Comparison of ENCODE assay signal across 8 mouse cellular contexts in the genomic region with DNA sequence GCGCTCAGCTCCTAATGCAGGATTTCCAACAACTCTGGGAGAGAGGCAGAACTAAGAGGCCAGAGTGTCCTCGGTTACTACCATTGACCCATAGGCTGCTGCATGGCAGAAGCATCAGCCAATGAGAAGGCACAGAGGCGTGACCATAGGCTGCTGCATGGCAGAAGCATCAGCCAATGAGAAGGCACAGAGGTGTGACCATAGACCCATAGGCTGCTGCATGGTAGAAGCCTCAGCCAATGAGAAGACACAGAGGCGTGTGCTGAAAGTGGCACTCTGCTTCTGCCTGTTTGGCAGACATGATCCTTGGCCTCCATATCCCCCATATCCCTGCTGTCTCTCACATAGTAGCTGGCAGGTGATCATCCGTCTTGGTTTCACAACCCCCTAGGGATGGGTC.
A peak's percentile ranks its signal among the peaks of the same experiment; 100 is the strongest.
DNase-seq lines count a peak whose midpoint lies in the region; ATAC-seq and TF ChIP-seq lines count a peak whose summit lies in the region.

No protein-coding gene starts in this region.

- WGBS in midbrain, embryonic 11.5 days, result 77% methylated on average over 5 of the region's 5 CpGs
- WGBS in midbrain, embryonic 10.5 days, result 68% methylated on average over 5 of the region's 5 CpGs
- WGBS in forebrain, embryonic 15.5 days, result 65% methylated on average over 5 of the region's 5 CpGs
- 53% methylated on average over 5 of the region's 5 CpGs for WGBS in liver, embryonic 16.5 days (ENCODE audit: insufficient replicate concordance)
- 76% methylated on average over 5 of the region's 5 CpGs for WGBS in stomach, postnatal 0 days

- DNase-seq in midbrain, embryonic 11.5 days (ENCODE audit: low spot score, missing footprints), result no peak
- no peak for DNase-seq in midbrain, embryonic 10.5 days (ENCODE audit: low spot score)
- no peak for DNase-seq in stomach, postnatal 0 days (ENCODE audit: low spot score)
- DNase-seq in adrenal gland, postnatal 4 days (ENCODE audit: low spot score in 2 of 2), result no peak
- no peak for DNase-seq in ovary, postnatal 14 days (ENCODE audit: low spot score)

- TF ChIP-seq CTCF in stomach, postnatal 0 days (IDR thresholded peaks at IDR 0.05; ENCODE audit: low read depth), result no peak

- TF ChIP-seq EP300 in stomach, postnatal 0 days (optimal IDR thresholded peaks at IDR 0.05), result no peak

- no peaks in the 10 kb centered on the region for H3K9me3 ChIP-seq in midbrain, embryonic 11.5 days (ENCODE audit: control insufficient read depth, low read length)
- no peaks in the 10 kb centered on the region for H3K9me3 ChIP-seq in midbrain, embryonic 10.5 days (replicated peaks)
- no peaks in the 10 kb centered on the region for H3K9me3 ChIP-seq in forebrain, embryonic 15.5 days
- no peaks in the 10 kb centered on the region for H3K9me3 ChIP-seq in liver, embryonic 16.5 days (replicated peaks; ENCODE audit: control insufficient read depth, low read length)
- H3K9me3 ChIP-seq in stomach, postnatal 0 days (ENCODE audit: control insufficient read depth, low read length), result no peaks in the 10 kb centered on the region

- peak; percentile 87 for ATAC-seq in midbrain, embryonic 11.5 days (ENCODE audit: low FRiP score)
- peak; percentile 84 for ATAC-seq in forebrain, embryonic 15.5 days (replicated peaks)
- peak; percentile 90 for ATAC-seq in liver, embryonic 16.5 days (ENCODE audit: low read depth)
- ATAC-seq in stomach, postnatal 0 days (ENCODE audit: low FRiP score, low TSS enrichment), result peak; percentile 83
- no peak for ATAC-seq in erythroblast, adult 5-6 weeks (replicated peaks; ENCODE audit: low FRiP score, poor library complexity, severe bottlenecking)

- no peak overlapping the region for H3K9ac ChIP-seq in midbrain, embryonic 11.5 days (ENCODE audit: low read length)
- no peak overlapping the region for H3K9ac ChIP-seq in forebrain, embryonic 15.5 days (replicated peaks)
- no peak overlapping the region for H3K9ac ChIP-seq in liver, embryonic 16.5 days (ENCODE audit: low read depth, low read length)
- H3K9ac ChIP-seq in stomach, postnatal 0 days (ENCODE audit: low read length), result no peak overlapping the region

- H3K4me2 ChIP-seq in midbrain, embryonic 11.5 days, result no peak overlapping the region
- H3K4me2 ChIP-seq in forebrain, embryonic 15.5 days (replicated peaks), result no peak overlapping the region
- no peak overlapping the region for H3K4me2 ChIP-seq in liver, embryonic 16.5 days (ENCODE audit: low read depth, low read length)
- no peak overlapping the region for H3K4me2 ChIP-seq in stomach, postnatal 0 days (replicated peaks; ENCODE audit: low read depth)

- no peaks in the 10 kb centered on the region for H3K36me3 ChIP-seq in midbrain, embryonic 11.5 days (ENCODE audit: control insufficient read depth, insufficient read depth, low read length)
- H3K36me3 ChIP-seq in midbrain, embryonic 10.5 days, result no peaks in the 10 kb centered on the region
- H3K36me3 ChIP-seq in forebrain, embryonic 15.5 days, result no peaks in the 10 kb centered on the region
- H3K36me3 ChIP-seq in liver, embryonic 16.5 days (ENCODE audit: control insufficient read depth, insufficient read depth), result no peaks in the 10 kb centered on the region
- H3K36me3 ChIP-seq in stomach, postnatal 0 days (ENCODE audit: control insufficient read depth, insufficient read depth, low read length), result no peaks in the 10 kb centered on the region

- no peaks in the 10 kb centered on the region for H3K27me3 ChIP-seq in midbrain, embryonic 11.5 days (ENCODE audit: control insufficient read depth, insufficient read depth, low read length)
- no peaks in the 10 kb centered on the region for H3K27me3 ChIP-seq in midbrain, embryonic 10.5 days (ENCODE audit: low read depth, poor library complexity, severe bottlenecking)
- H3K27me3 ChIP-seq in forebrain, embryonic 15.5 days, result no peaks in the 10 kb centered on the region
- no peaks in the 10 kb centered on the region for H3K27me3 ChIP-seq in liver, embryonic 16.5 days (ENCODE audit: control insufficient read depth, insufficient read depth, low read depth, low read length)
- no peaks in the 10 kb centered on the region for H3K27me3 ChIP-seq in stomach, postnatal 0 days (ENCODE audit: control insufficient read depth, insufficient read depth, low read length)

- H3K27ac ChIP-seq in midbrain, embryonic 11.5 days (ENCODE audit: low read depth, low read length), result no peak overlapping the region
- no peak overlapping the region for H3K27ac ChIP-seq in midbrain, embryonic 10.5 days (replicated peaks)
- H3K27ac ChIP-seq in forebrain, embryonic 15.5 days (replicated peaks), result no peak overlapping the region
- no peak overlapping the region for H3K27ac ChIP-seq in liver, embryonic 16.5 days (ENCODE audit: low read length)
- no peak overlapping the region for H3K27ac ChIP-seq in stomach, postnatal 0 days (replicated peaks)

- H3K4me1 ChIP-seq in midbrain, embryonic 11.5 days (ENCODE audit: control insufficient read depth, insufficient read depth, low read length), result peaks cover 2% of the 10 kb centered on the region; the same call in 1 of the 2 replicates
- H3K4me1 ChIP-seq in midbrain, embryonic 10.5 days, result peaks cover 18% of the 10 kb centered on the region
- H3K4me1 ChIP-seq in forebrain, embryonic 15.5 days, result no peaks in the 10 kb centered on the region
- no peaks in the 10 kb centered on the region; the same call in 1 of the 2 replicates for H3K4me1 ChIP-seq in liver, embryonic 16.5 days (ENCODE audit: control insufficient read depth, low read depth, low read length)
- no peaks in the 10 kb centered on the region for H3K4me1 ChIP-seq in stomach, postnatal 0 days (replicated peaks; ENCODE audit: control insufficient read depth, insufficient read depth)

- H3K4me3 ChIP-seq in midbrain, embryonic 11.5 days (ENCODE audit: low read depth, low read length), result no peak overlapping the region
- no peak overlapping the region for H3K4me3 ChIP-seq in midbrain, embryonic 10.5 days
- no peak overlapping the region for H3K4me3 ChIP-seq in forebrain, embryonic 15.5 days
- H3K4me3 ChIP-seq in liver, embryonic 16.5 days (ENCODE audit: low read depth, low read length), result no peak overlapping the region
- H3K4me3 ChIP-seq in stomach, postnatal 0 days (ENCODE audit: low read depth, low read length), result no peak overlapping the region
